Mouse (Mus musculus) kidney, adult 2 months (tissue): ENCODE results near the gene Inpp5f. TPM values are rescaled to one million over a fixed set of nuclear protein-coding genes. Genes with fewer than 3 reads are reported as not detected.
A peak's percentile ranks its signal among the peaks of the same experiment; 100 is the strongest.

Experiments
- DNase-seq: peaks from one replicate; pipeline ENCODE4 v3.0.0; 2021
- H3K27ac ChIP-seq: fragments of 200-500 bp; 2 replicates; pipeline ENCODE4 v1.5.1; 2012; ENCODE audit warnings: low read depth, low read length, control low read depth, inconsistent platforms; ENCODE audit not compliant: insufficient read depth
- H3K27me3 ChIP-seq: fragments of 200-500 bp; replicated peaks from 2 replicates; pipeline ENCODE4 v1.6.1; 2012; ENCODE audit warnings: mild to moderate bottlenecking, moderate library complexity, low read length, inconsistent platforms; ENCODE audit not compliant: control insufficient read depth, insufficient read depth
- H3K36me3 ChIP-seq: fragments of 200-500 bp; 2 replicates; pipeline ENCODE4 v1.6.1; 2012; ENCODE audit warnings: mild to moderate bottlenecking, moderate library complexity, low read length, inconsistent platforms; ENCODE audit not compliant: control insufficient read depth, insufficient read depth
- H3K4me1 ChIP-seq: fragments of 200-500 bp; 2 replicates; pipeline ENCODE4 v1.6.1; 2011; ENCODE audit warnings: low read length; ENCODE audit not compliant: control insufficient read depth, insufficient read depth
- H3K4me3 ChIP-seq: fragments of 200-500 bp; 2 replicates; pipeline ENCODE4 v1.5.1; 2011; ENCODE audit warnings: mild to moderate bottlenecking, low read depth, low read length, control low read depth; ENCODE audit not compliant: insufficient read depth
- CTCF ChIP-seq: fragments of 200-500 bp; conservative IDR thresholded peaks from 2 replicates; pipeline ENCODE4 v1.5.1; 2011; ENCODE audit warnings: low read depth, mild to moderate bottlenecking, control low read depth, low read length, moderate library complexity, mixed read lengths; ENCODE audit not compliant: insufficient read depth, insufficient read length
- POLR2A ChIP-seq: fragments of 200-500 bp; IDR thresholded peaks from one replicate; pipeline ENCODE4 v1.6.1; 2011; ENCODE audit warnings: low read depth, low read length, control low read depth
- WGBS: fragments of 180-500 bp; shearing (Covaris S2); methylation state at CpG from one replicate; pipeline ENCODE4 v1.1.7; 2018; 5-methylcytosine and 5-hydroxymethylcytosine counted together
- polyA plus RNA-seq: library from polyadenylated mRNA; depleted of rRNA; stranded (reverse); fragments of >200 nt; gene quantifications from 2 replicates; pipeline ENCODE4 v1.2.3, GENCODE M21; 2012

Inpp5f gene
- polyA plus RNA-seq, 1 experiment, result 14.6 TPM

DNA sequence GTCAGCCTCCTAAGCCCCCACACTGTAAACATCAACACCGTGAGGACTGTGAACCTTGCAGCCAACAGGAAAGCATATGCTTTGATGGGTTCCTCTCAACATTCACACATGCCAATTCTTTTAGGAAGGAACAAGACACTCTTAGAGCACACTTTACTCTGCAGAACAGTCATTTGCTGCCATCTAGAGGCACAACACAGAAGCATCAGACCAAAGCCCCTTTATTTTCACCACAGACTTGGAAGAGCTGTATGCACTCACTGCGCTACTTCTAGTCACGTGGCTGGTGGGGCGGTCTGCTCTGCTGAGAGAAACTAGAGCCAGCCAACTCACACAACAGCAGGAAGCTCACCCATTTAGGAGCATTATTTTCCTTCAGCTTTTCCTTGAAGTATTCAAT is 113.6 kb downstream of the Inpp5f start:
- Histone ChIP-seq H3K27me3 (no peaks in the 10 kb centered on the region), H3K27ac (no peak overlapping the region), H3K4me1 (peaks cover 12% of the 10 kb centered on the region; the same call in 1 of the 2 replicates), H3K4me3 (no peak overlapping the region), H3K36me3 (peaks cover 2% of the 10 kb centered on the region; the same call in 1 of the 2 replicates)
- DNase-seq, result peak; percentile 84
- 24% methylated on average over 4 of the region's 4 CpGs for WGBS
- TF ChIP-seq POLR2A (no peak), CTCF (peak; percentile 45)

DNA sequence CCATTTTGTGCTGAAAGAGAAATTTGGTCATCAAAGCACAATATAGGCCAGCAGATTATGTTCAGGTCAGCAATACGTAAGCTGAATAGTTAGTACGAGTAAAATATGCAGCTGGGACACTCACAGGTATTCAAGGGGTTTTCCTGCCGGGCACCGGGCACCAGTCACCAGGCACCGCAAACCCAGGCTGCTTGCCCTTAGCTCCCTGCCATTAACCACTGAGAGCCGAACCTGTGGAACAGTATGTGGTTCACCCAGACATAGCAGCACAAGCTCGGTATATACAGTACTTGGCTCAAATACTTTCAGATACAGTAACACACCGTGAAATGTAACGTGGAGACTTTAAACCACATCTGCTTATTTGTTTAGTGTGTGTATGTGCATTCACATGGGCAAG is 114.1 kb downstream of the Inpp5f start:
- no peak overlapping the region for H3K27ac ChIP-seq
- peaks cover 12% of the 10 kb centered on the region; the same call in 1 of the 2 replicates for H3K4me1 ChIP-seq
- H3K36me3 ChIP-seq, result peaks cover 2% of the 10 kb centered on the region; the same call in 1 of the 2 replicates
- H3K4me3 ChIP-seq, result no peak overlapping the region
- DNase-seq, result no peak
- TF ChIP-seq CTCF (no peak), POLR2A (no peak)
- WGBS, result 49% methylated on average over 9 of the region's 9 CpGs
- no peaks in the 10 kb centered on the region for H3K27me3 ChIP-seq

DNA sequence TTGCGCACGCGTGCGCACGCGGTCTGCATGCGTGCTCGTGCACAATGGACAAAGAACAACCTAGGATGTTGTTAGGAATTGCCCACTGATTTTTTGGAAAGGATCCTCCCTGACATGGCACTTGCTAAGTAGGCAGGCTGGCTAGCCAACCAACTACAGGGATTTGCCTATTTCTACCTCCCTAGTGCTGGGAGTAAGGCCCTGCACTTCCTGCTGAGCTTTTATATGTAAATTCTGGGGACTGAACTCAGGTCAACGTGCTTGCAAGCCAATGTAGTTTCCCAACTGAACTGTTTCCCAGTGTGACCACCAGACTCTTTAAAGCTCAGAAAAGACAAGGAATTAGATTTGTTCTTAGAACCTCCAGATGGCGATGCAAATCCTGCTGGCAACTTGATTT is 115.9 kb downstream of the Inpp5f start:
- H3K36me3 ChIP-seq, result peaks cover 2% of the 10 kb centered on the region; the same call in 1 of the 2 replicates

DNA sequence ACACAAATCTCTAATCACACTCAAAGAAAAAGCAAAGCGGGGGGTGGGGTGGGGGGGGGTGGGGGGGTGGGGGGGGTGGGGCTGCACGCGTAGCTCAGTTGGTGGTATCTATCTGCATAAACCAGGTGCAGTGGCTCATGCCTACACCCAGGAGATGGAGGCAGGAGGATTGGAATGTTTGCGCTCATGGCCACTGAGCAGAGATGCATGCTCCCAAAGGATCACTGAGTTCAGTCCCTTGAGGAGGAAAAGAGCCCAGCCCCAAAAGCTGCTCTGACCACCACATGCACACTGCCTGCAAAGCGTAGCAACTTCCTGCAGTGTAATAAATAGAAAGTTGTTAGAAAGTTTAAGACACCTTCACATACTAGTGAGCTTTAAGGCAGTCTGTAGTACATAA is 116.6 kb downstream of the Inpp5f start:
- no peaks in the 10 kb centered on the region for H3K27me3 ChIP-seq
- WGBS, result 66% methylated on average over 5 of the region's 5 CpGs
- no peak overlapping the region for H3K4me3 ChIP-seq
- H3K36me3 ChIP-seq, result peaks cover 2% of the 10 kb centered on the region; the same call in 1 of the 2 replicates
- H3K4me1 ChIP-seq, result peaks cover 12% of the 10 kb centered on the region; the same call in 1 of the 2 replicates
- no peak overlapping the region for H3K27ac ChIP-seq
- TF ChIP-seq POLR2A (no peak), CTCF (no peak)
- DNase-seq, result no peak

More for the DNA sequence above, 115.9 kb downstream of the Inpp5f start:
- no peak for TF ChIP-seq CTCF
- TF ChIP-seq POLR2A, result no peak
- Histone ChIP-seq H3K27ac (no peak overlapping the region), H3K4me1 (peaks cover 12% of the 10 kb centered on the region; the same call in 1 of the 2 replicates), H3K4me3 (no peak overlapping the region), H3K27me3 (no peaks in the 10 kb centered on the region)
- WGBS, result 88% methylated on average over 10 of the region's 10 CpGs
- no peak for DNase-seq

DNA sequence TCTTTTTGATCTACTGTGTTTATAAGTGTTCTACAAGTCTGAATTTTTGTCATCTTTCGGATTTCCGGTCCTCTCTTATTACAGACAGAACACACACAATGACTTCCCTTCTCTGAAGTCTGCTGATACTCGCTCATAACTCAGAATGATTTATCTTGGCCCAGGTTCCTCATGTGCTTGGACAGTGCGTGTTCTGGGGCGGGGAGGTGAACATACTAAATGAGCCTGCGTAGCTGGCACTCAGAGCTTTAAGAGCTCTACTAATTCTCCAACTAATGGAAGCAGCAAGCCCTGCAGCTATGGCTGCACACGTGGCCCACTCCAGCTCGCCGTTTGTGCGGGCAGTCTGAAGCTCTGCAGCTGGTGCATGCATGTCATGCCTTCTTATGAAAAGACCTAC is 117.6 kb downstream of the Inpp5f start:
- 49% methylated on average over 10 of the region's 10 CpGs for WGBS
- no peaks in the 10 kb centered on the region for H3K36me3 ChIP-seq
- H3K27ac ChIP-seq, result peak overlapping the region; percentile 16; the same call in 1 of the 2 replicates
- H3K27me3 ChIP-seq, result no peaks in the 10 kb centered on the region
- H3K4me1 ChIP-seq, result peaks cover 12% of the 10 kb centered on the region; the same call in 1 of the 2 replicates
- peak; percentile 43 for DNase-seq
- H3K4me3 ChIP-seq, result no peak overlapping the region
- TF ChIP-seq CTCF, result no peak
- TF ChIP-seq POLR2A, result no peak

DNA sequence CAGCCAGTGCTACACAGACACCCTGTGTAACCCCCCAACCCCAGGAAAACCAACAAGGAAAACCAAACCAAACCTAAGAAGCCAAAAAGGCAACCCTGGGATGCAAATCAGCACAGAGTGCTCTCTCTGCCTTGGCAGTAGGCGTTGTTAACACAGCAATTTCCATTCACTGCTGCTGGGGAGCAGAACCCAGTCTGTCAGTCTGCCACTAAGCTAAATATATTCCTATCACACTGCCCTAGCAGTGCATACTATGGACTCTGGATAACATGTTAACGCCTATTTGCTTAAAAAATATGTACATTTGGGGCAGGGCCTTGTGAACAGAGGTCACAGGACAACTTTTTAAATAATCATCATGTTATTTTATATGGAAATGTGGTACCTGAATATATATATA is 120.5 kb downstream of the Inpp5f start:
- H3K4me1 ChIP-seq, result peaks cover 3% of the 10 kb centered on the region; the same call in 1 of the 2 replicates
- no peak for TF ChIP-seq POLR2A
- TF ChIP-seq CTCF, result no peak
- H3K27me3 ChIP-seq, result no peaks in the 10 kb centered on the region
- H3K27ac ChIP-seq, result no peak overlapping the region
- H3K4me3 ChIP-seq, result no peak overlapping the region
- no peaks in the 10 kb centered on the region for H3K36me3 ChIP-seq
- 70% methylated on average over 2 of the region's 2 CpGs for WGBS
- no peak for DNase-seq

DNA sequence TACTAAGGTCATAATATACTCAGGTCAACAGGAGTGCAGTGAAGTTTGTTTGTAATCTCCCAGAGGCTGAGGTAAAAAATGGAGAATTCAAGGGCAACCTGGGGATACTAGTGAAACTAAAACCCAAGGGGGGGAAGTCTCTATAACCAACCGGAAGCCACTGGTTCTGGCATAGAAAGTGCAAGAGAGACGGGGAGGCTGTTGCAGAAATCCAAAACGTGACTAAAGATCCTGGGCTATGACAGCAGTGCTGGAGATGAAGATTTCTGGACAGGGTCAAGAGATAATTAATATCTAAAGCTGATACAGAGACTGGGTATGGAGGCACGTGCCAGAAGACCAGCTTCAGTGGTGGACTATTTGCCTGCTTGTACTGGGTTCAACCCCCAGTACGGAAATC is 126.9 kb downstream of the Inpp5f start:
- no peaks in the 10 kb centered on the region for H3K27me3 ChIP-seq
- TF ChIP-seq CTCF (no peak), POLR2A (no peak)
- H3K36me3 ChIP-seq, result no peaks in the 10 kb centered on the region
- no peak for DNase-seq
- H3K27ac ChIP-seq, result no peak overlapping the region
- H3K4me1 ChIP-seq, result peaks cover 15% of the 10 kb centered on the region
- no peak overlapping the region for H3K4me3 ChIP-seq
- 50% methylated on average over 5 of the region's 5 CpGs for WGBS
